ENCODE assay signal across 8 mouse cellular contexts in the genomic region with DNA sequence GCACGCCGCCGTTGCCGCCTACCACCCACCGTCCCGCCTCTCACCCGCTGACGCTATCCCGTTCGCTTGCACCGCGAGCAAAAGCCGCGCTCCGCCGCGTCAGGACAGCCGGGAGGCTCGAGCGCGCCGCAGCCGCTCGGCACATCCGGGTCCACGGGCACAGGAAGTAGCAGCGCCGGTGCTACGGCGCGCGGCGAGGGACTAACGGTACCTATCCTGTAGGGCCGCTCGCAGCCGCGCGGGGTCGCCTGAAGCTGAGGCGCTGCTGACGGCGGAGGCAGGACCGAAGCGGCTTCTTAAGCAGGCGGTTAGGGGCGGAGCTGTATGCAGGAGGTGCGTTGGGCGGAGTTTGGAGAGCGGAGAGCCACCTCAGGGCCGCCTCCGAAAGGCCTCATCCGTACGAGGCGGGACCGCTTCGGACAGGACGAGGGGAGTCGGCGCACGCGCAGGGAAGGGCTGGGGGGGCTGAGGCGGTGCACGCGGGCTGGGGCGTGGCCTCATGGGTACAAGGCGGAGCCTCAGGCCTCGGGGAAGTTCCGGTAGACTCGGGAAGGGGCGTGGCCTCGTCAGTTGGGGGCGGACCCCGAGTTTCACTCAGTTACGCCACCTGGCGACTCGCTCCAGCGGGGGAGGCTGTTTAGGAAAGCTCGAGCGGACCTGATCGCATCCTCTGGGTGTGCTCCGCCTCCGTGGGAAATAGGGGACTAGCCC. TPM values are rescaled to one million over a fixed set of nuclear protein-coding genes. Genes with fewer than 3 reads are reported as not detected.
A peak's percentile ranks its signal among the peaks of the same experiment; 100 is the strongest.
DNase-seq lines count a peak whose midpoint lies in the region; ATAC-seq and TF ChIP-seq lines count a peak whose summit lies in the region.

Ep400 (minus strand) TSS at position 270 of the 711 bp plus-strand sequence.

- TF ChIP-seq EP300 in MEL (IDR thresholded peaks at IDR 0.05; ENCODE audit: low read depth in 1 of 2, low read length in 2 of 2) = peak in 1 of 2 experiments; percentile 40; a peak in 1 of 4 replicates

- WGBS in cerebellum, adult 2 months = under 1% methylated on average over 83 of the region's 83 CpGs
- 2% methylated on average over 82 of the region's 83 CpGs for WGBS in forebrain, postnatal 0 days
- WGBS in lung, embryonic 15.5 days = under 1% methylated on average over 83 of the region's 83 CpGs

- H3K4me2 ChIP-seq in forebrain, postnatal 0 days (ENCODE audit: low read depth) = peak within 1 kb of the TSS; percentile 54
- peak within 1 kb of the TSS; percentile 65 for H3K4me2 ChIP-seq in lung, embryonic 15.5 days

- TF ChIP-seq POLR2A in MEL (IDR thresholded peaks at IDR 0.05; ENCODE audit: control insufficient read depth in 1 of 2, insufficient read depth in 1 of 2, low read depth in 1 of 2, low read length in 2 of 2, poor library complexity in 1 of 2) = peak; percentile 86 to 95; a peak in 3 of 4 replicates
- TF ChIP-seq POLR2A in cerebellum, adult 2 months (IDR thresholded peaks at IDR 0.05; ENCODE audit: borderline replicate concordance, insufficient read depth, low read length) = peak; percentile 81

- no peaks in the 10 kb centered on the region for H3K27me3 ChIP-seq in MEL (ENCODE audit: control insufficient read depth in 1 of 2, insufficient read depth in 2 of 2, low read length in 2 of 2)
- H3K27me3 ChIP-seq in cerebellum, adult 2 months (ENCODE audit: control insufficient read depth, insufficient read depth, low read length) = no peaks in the 10 kb centered on the region
- H3K27me3 ChIP-seq in forebrain, postnatal 0 days (ENCODE audit: insufficient read depth, low read length) = no peaks in the 10 kb centered on the region
- no peaks in the 10 kb centered on the region for H3K27me3 ChIP-seq in lung, embryonic 15.5 days

- peak; percentile 100 for DNase-seq in MEL (ENCODE audit: low read depth, low spot score)
- peak; percentile 100 for DNase-seq in cerebellum, adult 2 months
- DNase-seq in forebrain, postnatal 0 days = peak; percentile 100
- peak; percentile 100 for DNase-seq in heart, postnatal 4 days
- peak; percentile 99 to 100 for DNase-seq in layer of hippocampus, adult 8-10 months (ENCODE audit: low spot score in 2 of 2)
- peak; percentile 100 for DNase-seq in ovary, adult 18-20 months (ENCODE audit: low spot score)
- DNase-seq in thymus, postnatal 0 days (ENCODE audit: low spot score) = peak; percentile 99

- peaks cover 9 to 34% of the 10 kb centered on the region in 2 experiments for H3K36me3 ChIP-seq in MEL (ENCODE audit: control insufficient read depth in 1 of 2, insufficient read depth in 2 of 2, low read length in 2 of 2)
- peaks cover 12% of the 10 kb centered on the region for H3K36me3 ChIP-seq in forebrain, postnatal 0 days (ENCODE audit: insufficient read depth)
- peaks cover 29% of the 10 kb centered on the region for H3K36me3 ChIP-seq in lung, embryonic 15.5 days

- H3K4me3 ChIP-seq in MEL (ENCODE audit: control insufficient read depth in 1 of 2, insufficient read depth in 1 of 2, low read depth in 2 of 2, low read length in 2 of 2) = peak within 1 kb of the TSS; percentile 94 to 99
- peak within 1 kb of the TSS; percentile 79 for H3K4me3 ChIP-seq in cerebellum, adult 2 months (replicated peaks; ENCODE audit: insufficient read depth, low read depth, low read length)
- peak within 1 kb of the TSS; percentile 73 for H3K4me3 ChIP-seq in forebrain, postnatal 0 days (ENCODE audit: low read depth, low read length)
- peak within 1 kb of the TSS; percentile 58 for H3K4me3 ChIP-seq in lung, embryonic 15.5 days

- H3K4me1 ChIP-seq in MEL (ENCODE audit: control insufficient read depth in 1 of 2, insufficient read depth in 2 of 2, low read length in 2 of 2) = peaks cover 7 to 16% of the 10 kb centered on the region in 2 experiments
- 0 out of 2 replicates have a peak, but pooled peaks cover 3% of the 10 kb centered on the region for H3K4me1 ChIP-seq in cerebellum, adult 2 months (ENCODE audit: control insufficient read depth, insufficient read depth, low read length)
- peaks cover 9% of the 10 kb centered on the region for H3K4me1 ChIP-seq in forebrain, postnatal 0 days (ENCODE audit: insufficient read depth)
- H3K4me1 ChIP-seq in lung, embryonic 15.5 days = peaks cover 17% of the 10 kb centered on the region

- H3K79me2 ChIP-seq in MEL (ENCODE audit: control insufficient read depth, insufficient read depth, low read length, poor library complexity) = peaks cover 61% of the 10 kb centered on the region

- peak; percentile 28 for TF ChIP-seq RAD21 in MEL (IDR thresholded peaks at IDR 0.05; ENCODE audit: low read depth, low read length)

- no peaks in the 10 kb centered on the region for H3K9me3 ChIP-seq in MEL (replicated peaks; ENCODE audit: insufficient read depth, low read length)
- H3K9me3 ChIP-seq in forebrain, postnatal 0 days (ENCODE audit: low read length) = no peaks in the 10 kb centered on the region
- no peaks in the 10 kb centered on the region for H3K9me3 ChIP-seq in lung, embryonic 15.5 days

- peak; percentile 97 for ATAC-seq in forebrain, postnatal 0 days
- peak; percentile 99 for ATAC-seq in lung, embryonic 15.5 days (ENCODE audit: borderline replicate concordance, extremely low read depth, low FRiP score, low TSS enrichment)

- peak in 2 of 3 experiments; percentile 74 to 77; a peak in 5 of 6 replicates for TF ChIP-seq CTCF in MEL (IDR thresholded peaks at IDR 0.05 in 2 of 3, conservative IDR thresholded peaks at IDR 0.05 in 1 of 3; ENCODE audit: control insufficient read depth in 1 of 3, insufficient read depth in 1 of 3, low read depth in 2 of 3, low read length in 3 of 3, poor library complexity in 1 of 3, severe bottlenecking in 1 of 3)
- TF ChIP-seq CTCF in cerebellum, adult 2 months (IDR thresholded peaks at IDR 0.05; ENCODE audit: borderline replicate concordance, insufficient read depth, low read depth, low read length) = peak; percentile 66
- peak; percentile 87 for TF ChIP-seq CTCF in forebrain, postnatal 0 days (IDR thresholded peaks at IDR 0.05; ENCODE audit: low read depth)

- H3K9ac ChIP-seq in MEL (ENCODE audit: control insufficient read depth, low read depth, low read length, poor library complexity, severe bottlenecking) = peak within 1 kb of the TSS; percentile 96
- peak within 1 kb of the TSS; percentile 93 for H3K9ac ChIP-seq in forebrain, postnatal 0 days
- H3K9ac ChIP-seq in lung, embryonic 15.5 days = peak within 1 kb of the TSS; percentile 78

- peak within 1 kb of the TSS; percentile 94 for H3K27ac ChIP-seq in MEL (ENCODE audit: control insufficient read depth, low read depth, low read length)
- H3K27ac ChIP-seq in cerebellum, adult 2 months (ENCODE audit: insufficient read depth, low read length) = peak within 1 kb of the TSS; percentile 72
- peak within 1 kb of the TSS; percentile 94 for H3K27ac ChIP-seq in forebrain, postnatal 0 days (ENCODE audit: low read depth, low read length)
- H3K27ac ChIP-seq in lung, embryonic 15.5 days = peak within 1 kb of the TSS; percentile 95

TF ChIP-seq in MEL, 35 proteins besides CTCF, POLR2A, EP300 and RAD21 (continues in another document):
- TF ChIP-seq BHLHE40 (IDR thresholded peaks at IDR 0.05; ENCODE audit: borderline replicate concordance, low read depth, low read length) = no peak
- peak; percentile 63 for TF ChIP-seq MAX (IDR thresholded peaks at IDR 0.05; ENCODE audit: low read length)
- peak; percentile 74 for TF ChIP-seq SMC3 (IDR thresholded peaks at IDR 0.05; ENCODE audit: low read depth, low read length)
- TF ChIP-seq KAT2A (conservative IDR thresholded peaks at IDR 0.05; ENCODE audit: low read depth, low read length) = no peak; the same call in 1 of the 2 replicates
- TF ChIP-seq E2F4 (IDR thresholded peaks at IDR 0.05; ENCODE audit: borderline replicate concordance, low read depth, low read length) = no peak
- peak; percentile 89 for TF ChIP-seq NRF1 (IDR thresholded peaks at IDR 0.05; ENCODE audit: insufficient read depth, low read depth, low read length, poor library complexity, severe bottlenecking)
- no peak for TF ChIP-seq USF2 (IDR thresholded peaks at IDR 0.05; ENCODE audit: borderline replicate concordance in 1 of 2, insufficient read depth in 1 of 2, low read depth in 1 of 2, low read length in 2 of 2)
- TF ChIP-seq MEF2A (IDR thresholded peaks at IDR 0.05; ENCODE audit: extremely low read depth, insufficient replicate concordance, low read depth, low read length, poor library complexity, severe bottlenecking) = peak; percentile 47; the same call in 1 of the 2 replicates
- TF ChIP-seq ETS1 (IDR thresholded peaks at IDR 0.05; ENCODE audit: low read depth, low read length) = peak; percentile 32; the same call in 1 of the 2 replicates
- peak; percentile 20; the same call in 1 of the 2 replicates for TF ChIP-seq ZC3H11A (IDR thresholded peaks at IDR 0.05; ENCODE audit: low read depth, low read length)
- peak; percentile 98 for TF ChIP-seq ELF1 (IDR thresholded peaks at IDR 0.05; ENCODE audit: low read depth, low read length)
- TF ChIP-seq SIN3A (IDR thresholded peaks at IDR 0.05; ENCODE audit: low read length) = peak; percentile 95
- no peak for TF ChIP-seq UBTF (IDR thresholded peaks at IDR 0.05; ENCODE audit: borderline replicate concordance, insufficient read depth, low read depth, low read length)
- TF ChIP-seq HCFC1 (IDR thresholded peaks at IDR 0.05; ENCODE audit: low read depth, low read length) = peak; percentile 93
- peak; percentile 78 for TF ChIP-seq MXI1 (IDR thresholded peaks at IDR 0.05; ENCODE audit: low read depth, low read length)
- no peak for TF ChIP-seq POLR2AphosphoS5 (IDR thresholded peaks at IDR 0.05; ENCODE audit: borderline replicate concordance, low read depth, low read length)
- TF ChIP-seq TAL1 (IDR thresholded peaks at IDR 0.05; ENCODE audit: low read length) = no peak
- no peak; the same call in none of the 2 replicates for TF ChIP-seq USF1 (IDR thresholded peaks at IDR 0.05; ENCODE audit: low read depth, low read length)
- TF ChIP-seq POLR2AphosphoS2 (IDR thresholded peaks at IDR 0.05; ENCODE audit: low read length) = peak; percentile 95
- TF ChIP-seq ZNF384 (IDR thresholded peaks at IDR 0.05; ENCODE audit: low read depth, low read length) = no peak
- no peak for TF ChIP-seq ZKSCAN1 (IDR thresholded peaks at IDR 0.05; ENCODE audit: low read depth, low read length)

RNA-seq across cellular contexts. Expression of gene Ep400, which starts in this region (rescaled TPM):
- 21.5 and 27.1 TPM in 2 replicates for total RNA-seq in MEL (2012; rRNA removed)
- 10 to 100 TPM; 27.2 to 96.8 TPM for polyA plus RNA-seq in MEL (2012; ENCODE audit: insufficient read depth in 1 of 2, insufficient read length in 2 of 2, low read depth in 1 of 2, low replicate concordance in 2 of 2, missing spikeins in 1 of 2)
- 36.4 and 43.1 TPM in 2 replicates for polyA plus RNA-seq in cerebellum, adult 2 months (2012; rRNA removed)
- 60.8 and 66.4 TPM in 2 replicates for total RNA-seq in forebrain, postnatal 0 days (2014; rRNA removed)
- polyA plus RNA-seq in forebrain, postnatal 0 days (2015; fragmentation: Nextera tagmentation; extraction: Ambion mirVana) = 25.2 and 37.4 TPM in 2 replicates
- 10 to 100 TPM; 64.1 to 67.5 TPM for total RNA-seq in heart, postnatal 4 days (2021)
- total RNA-seq in layer of hippocampus, adult 8-10 months (2022) = 100 to 1,000 TPM in 3 of 4 experiments, 10 to 100 TPM in 1; 84.2 to 115 (median 114) TPM
- polyA plus RNA-seq in lung, embryonic 15.5 days (2015; fragmentation: Nextera tagmentation; extraction: Ambion mirVana) = 38.8 and 46.5 TPM in 2 replicates
- 31.3 and 31.4 TPM in 2 replicates for polyA plus RNA-seq in thymus, postnatal 0 days (2015; fragmentation: Nextera tagmentation; extraction: Ambion mirVana)

Comparison
In these comparisons a context has a peak if more than half of its experiments do, and no peak if none do; other contexts are left out.
1. Peak in every context shown above with its lines: DNase-seq, ATAC-seq, H3K4me3 ChIP-seq and H3K27ac ChIP-seq.